Mouse (Mus musculus): ENCODE data around the gene Tfpi. TPM values are rescaled to one million over a fixed set of nuclear protein-coding genes. Genes with fewer than 3 reads are reported as not detected.

Gene Tfpi
- polyA plus RNA-seq, 1 experiment from 2014 or later = 9.4 TPM

GRCm38 (mm10) chr2:84383828-84384227 is 92.7 kb downstream of the Tfpi start:
- peaks cover 24% of the 10 kb centered on the region for H3K4me1 ChIP-seq
- peaks cover 5% of the 10 kb centered on the region; the same call in 1 of the 2 replicates for H3K27me3 ChIP-seq (ENCODE audit: poor library complexity, severe bottlenecking)
- H3K27ac ChIP-seq = no peak overlapping the region
- no peaks in the 10 kb centered on the region for H3K36me3 ChIP-seq (replicated peaks)
- DNase-seq (ENCODE audit: extremely low spot score, low spot score) = no peak
- no peak overlapping the region for H3K4me3 ChIP-seq
- 86% methylated on average over 4 of the region's 4 CpGs for whole genome bisulfite sequencing
- no peaks in the 10 kb centered on the region for H3K9me3 ChIP-seq

Other genes starting within 250 kb of the Tfpi start
- gene Calcrl, start 51.4 kb downstream of the Tfpi start, polyA plus RNA-seq (2016; fragmentation: Nextera tagmentation; extraction: Ambion mirVana) = 9.5 and 10.4 TPM in 2 replicates
- 40.6 and 43.9 TPM in 2 replicates for gene Ctnnd1, start 174.0 kb upstream of the Tfpi start, polyA plus RNA-seq (2016; fragmentation: Nextera tagmentation; extraction: Ambion mirVana)
- 0.32 and 0.58 TPM in 2 replicates for gene Btbd18, start 182.3 kb upstream of the Tfpi start, polyA plus RNA-seq (2016; fragmentation: Nextera tagmentation; extraction: Ambion mirVana)
- 552 and 592 TPM in 2 replicates for gene Selenoh, start 194.0 kb upstream of the Tfpi start, polyA plus RNA-seq (2016; fragmentation: Nextera tagmentation; extraction: Ambion mirVana)
- gene Gm28635, start 201.3 kb upstream of the Tfpi start, polyA plus RNA-seq (2016; fragmentation: Nextera tagmentation; extraction: Ambion mirVana) = not detected in 2 replicates
- gene Med19, start 201.6 kb upstream of the Tfpi start, polyA plus RNA-seq (2016; fragmentation: Nextera tagmentation; extraction: Ambion mirVana) = 50.1 and 51.5 TPM in 2 replicates
- gene Tmx2, start 202.4 kb upstream of the Tfpi start, polyA plus RNA-seq (2016; fragmentation: Nextera tagmentation; extraction: Ambion mirVana) = 174 and 184 TPM in 2 replicates
- 28.4 and 29.5 TPM in 2 replicates for gene Zdhhc5, start 238.4 kb upstream of the Tfpi start, polyA plus RNA-seq (2016; fragmentation: Nextera tagmentation; extraction: Ambion mirVana)

Data from forebrain, embryonic 10.5 days (tissue).